Mouse (Mus musculus) forebrain, postnatal 0 days (tissue): ENCODE measurements around the gene Tns4. TPM values are rescaled to one million over a fixed set of nuclear protein-coding genes. Genes with fewer than 3 reads are reported as not detected.
A peak's percentile ranks its signal among the peaks of the same experiment; 100 is the strongest.

ENCODE experiments used
- ATAC-seq: fragments of 200-750 bp; cut with Nextera tagmentation; 2 replicates; pipeline ENCODE4 v1.8.0; 2017; ENCODE audit warnings: mild to moderate bottlenecking, moderate library complexity
- DNase-seq: peaks from one replicate; pipeline ENCODE4 v3.0.0-alpha.2; 2015
- H3K27ac ChIP-seq: fragments of 300-500 bp; sonication (generic); 2 replicates; pipeline ENCODE4 v1.5.1; 2014; ENCODE audit warnings: low read depth, mild to moderate bottlenecking, antibody characterized with exemption, low read length, moderate library complexity, mixed read lengths
- H3K27me3 ChIP-seq: fragments of 300-500 bp; sonication (generic); 2 replicates; pipeline ENCODE4 v1.6.1; 2014; ENCODE audit warnings: mild to moderate bottlenecking, low read length, mixed read lengths; ENCODE audit not compliant: insufficient read depth
- H3K36me3 ChIP-seq: fragments of 300-500 bp; sonication (generic); 2 replicates; pipeline ENCODE4 v1.6.1; 2014; ENCODE audit warnings: mild to moderate bottlenecking, moderate library complexity; ENCODE audit not compliant: insufficient read depth
- H3K4me1 ChIP-seq: fragments of 300-500 bp; sonication (generic); 2 replicates; pipeline ENCODE4 v1.6.1; 2014; ENCODE audit warnings: antibody characterized with exemption; ENCODE audit not compliant: insufficient read depth
- H3K4me2 ChIP-seq: fragments of 300-500 bp; sonication (generic); 2 replicates; pipeline ENCODE4 v1.6.1; 2014; ENCODE audit warnings: low read depth, mild to moderate bottlenecking, moderate library complexity
- H3K4me3 ChIP-seq: fragments of 300-500 bp; sonication (generic); 2 replicates; pipeline ENCODE4 v1.5.1; 2014; ENCODE audit warnings: low read depth, low read length, mixed read lengths
- H3K9ac ChIP-seq: fragments of 300-500 bp; sonication (generic); 2 replicates; pipeline ENCODE4 v1.6.1; 2014; ENCODE audit warnings: mild to moderate bottlenecking
- H3K9me3 ChIP-seq: fragments of 300-500 bp; sonication (generic); 2 replicates; pipeline ENCODE4 v1.6.1; 2016; ENCODE audit warnings: low read length
- CTCF ChIP-seq: sonication (generic); IDR thresholded peaks from 2 replicates; pipeline ENCODE4 v1.5.1; 2016; ENCODE audit warnings: antibody characterized with exemption, control low read depth, low read depth
- WGBS: fragments of 180-500 bp; shearing (Covaris S2); extraction: QIAGEN DNeasy Blood & Tissue Kit; methylation state at CpG from one replicate; pipeline ENCODE4 v1.1.7; 2014; 5-methylcytosine and 5-hydroxymethylcytosine counted together
- polyA plus RNA-seq: library from polyadenylated mRNA; unstranded; fragments of >200 nt; fragmentation: Nextera tagmentation; extraction: Ambion mirVana; gene quantifications from 2 replicates; pipeline ENCODE4 v1.2.1, GENCODE M21; 2015
- total RNA-seq: library from RNA; depleted of rRNA; stranded (reverse); fragments of >200 nt; gene quantifications from 2 replicates; pipeline ENCODE4 v1.2.3, GENCODE M21; 2014

Gene Tns4
- total and polyA plus RNA-seq, 2 experiments from 2014 or later = 0.48 TPM; not detected in 1

GRCm38 (mm10) chr11:99076744-99077319 is 12.3 kb downstream of the Tns4 start:
- 73% methylated on average over 5 of the region's 5 CpGs for WGBS
- no peak for TF ChIP-seq CTCF

GRCm38 (mm10) chr11:99073781-99074180 is 15.3 kb downstream of the Tns4 start:
- H3K27ac ChIP-seq = no peak overlapping the region
- H3K27me3 ChIP-seq = no peaks in the 10 kb centered on the region
- no peak overlapping the region for H3K4me2 ChIP-seq
- H3K9me3 ChIP-seq = no peaks in the 10 kb centered on the region
- H3K4me3 ChIP-seq = no peak overlapping the region
- 56% methylated on average over 5 of the region's 5 CpGs for WGBS
- no peaks in the 10 kb centered on the region for H3K4me1 ChIP-seq
- ATAC-seq (no peak), DNase-seq (no peak)
- TF ChIP-seq CTCF = no peak
- H3K9ac ChIP-seq = no peak overlapping the region
- H3K36me3 ChIP-seq = no peaks in the 10 kb centered on the region

More at GRCm38 (mm10) chr11:99076744-99077319, 12.3 kb downstream of the Tns4 start:
- Histone ChIP-seq H3K9ac (no peak overlapping the region), H3K4me1 (no peaks in the 10 kb centered on the region), H3K4me2 (no peak overlapping the region), H3K27me3 (no peaks in the 10 kb centered on the region), H3K27ac (no peak overlapping the region), H3K9me3 (no peaks in the 10 kb centered on the region), H3K4me3 (no peak overlapping the region), H3K36me3 (no peaks in the 10 kb centered on the region)
- DNase-seq (no peak), ATAC-seq (peak; percentile 18; the same call in 1 of the 2 replicates)

GRCm38 (mm10) chr11:99071866-99072265 is 17.2 kb downstream of the Tns4 start:
- no peak overlapping the region for H3K9ac ChIP-seq
- H3K27ac ChIP-seq = no peak overlapping the region
- no peak overlapping the region for H3K4me2 ChIP-seq
- no peak for ATAC-seq
- no peaks in the 10 kb centered on the region for H3K36me3 ChIP-seq
- no peaks in the 10 kb centered on the region for H3K4me1 ChIP-seq
- H3K27me3 ChIP-seq = no peaks in the 10 kb centered on the region
- no peaks in the 10 kb centered on the region for H3K9me3 ChIP-seq
- DNase-seq = no peak
- H3K4me3 ChIP-seq = no peak overlapping the region
- TF ChIP-seq CTCF = no peak
- 37% methylated on average over 6 of the region's 6 CpGs for WGBS

DNA sequence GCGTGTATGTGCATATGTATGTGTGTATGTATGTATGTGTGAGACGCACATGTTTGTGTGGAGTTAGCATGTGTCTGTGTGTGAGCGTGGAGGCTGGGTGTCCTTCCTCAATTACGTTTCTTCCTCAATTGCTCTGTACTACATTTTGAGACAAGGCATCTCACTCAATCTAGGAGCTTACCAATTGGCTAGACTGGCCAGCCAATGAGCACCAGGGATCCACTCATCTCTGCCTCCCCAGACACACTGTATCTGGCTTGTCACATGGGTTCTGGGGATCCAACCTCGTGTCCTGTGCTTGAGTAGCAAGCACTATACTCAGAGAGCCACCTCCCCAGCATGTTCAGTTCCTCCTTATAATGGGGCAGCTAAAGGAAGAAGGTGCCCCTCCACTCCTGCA is 20.7 kb downstream of the Tns4 start:
- Histone ChIP-seq H3K27ac (no peak overlapping the region), H3K9ac (no peak overlapping the region), H3K4me2 (no peak overlapping the region), H3K4me1 (0 out of 2 replicates have a peak, but pooled peaks cover 3% of the 10 kb centered on the region), H3K4me3 (no peak overlapping the region), H3K9me3 (no peaks in the 10 kb centered on the region), H3K27me3 (no peaks in the 10 kb centered on the region), H3K36me3 (no peaks in the 10 kb centered on the region)
- TF ChIP-seq CTCF = no peak
- ATAC-seq = no peak
- 80% methylated on average over 5 of the region's 5 CpGs for WGBS
- DNase-seq = no peak

DNA sequence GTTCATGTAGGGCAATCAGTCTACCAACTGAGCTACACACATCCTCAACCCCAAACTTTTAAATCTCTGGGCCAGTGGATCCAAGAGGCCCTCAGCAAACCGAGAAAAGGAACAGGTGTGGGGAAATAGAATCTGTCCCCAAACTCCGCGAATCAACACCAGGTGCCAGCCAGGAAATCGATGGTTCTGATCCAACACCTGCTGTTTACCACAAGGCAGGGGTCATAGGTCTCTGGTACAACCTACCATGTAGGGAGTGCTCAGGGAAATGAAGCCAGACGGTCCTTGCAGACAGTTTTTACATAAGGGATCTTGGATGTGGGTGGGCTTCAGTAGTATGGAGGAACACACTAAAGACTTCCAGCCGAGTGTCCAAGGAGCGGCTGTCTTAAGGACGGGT is 21.5 kb downstream of the Tns4 start:
- H3K9ac ChIP-seq = no peak overlapping the region
- no peaks in the 10 kb centered on the region for H3K27me3 ChIP-seq
- no peaks in the 10 kb centered on the region for H3K36me3 ChIP-seq
- WGBS = 89% methylated on average over 8 of the region's 8 CpGs
- no peak for TF ChIP-seq CTCF
- no peak for ATAC-seq
- no peak overlapping the region for H3K4me3 ChIP-seq
- DNase-seq = no peak
- H3K9me3 ChIP-seq = no peaks in the 10 kb centered on the region
- 0 out of 2 replicates have a peak, but pooled peaks cover 3% of the 10 kb centered on the region for H3K4me1 ChIP-seq
- no peak overlapping the region for H3K4me2 ChIP-seq
- no peak overlapping the region for H3K27ac ChIP-seq

DNA sequence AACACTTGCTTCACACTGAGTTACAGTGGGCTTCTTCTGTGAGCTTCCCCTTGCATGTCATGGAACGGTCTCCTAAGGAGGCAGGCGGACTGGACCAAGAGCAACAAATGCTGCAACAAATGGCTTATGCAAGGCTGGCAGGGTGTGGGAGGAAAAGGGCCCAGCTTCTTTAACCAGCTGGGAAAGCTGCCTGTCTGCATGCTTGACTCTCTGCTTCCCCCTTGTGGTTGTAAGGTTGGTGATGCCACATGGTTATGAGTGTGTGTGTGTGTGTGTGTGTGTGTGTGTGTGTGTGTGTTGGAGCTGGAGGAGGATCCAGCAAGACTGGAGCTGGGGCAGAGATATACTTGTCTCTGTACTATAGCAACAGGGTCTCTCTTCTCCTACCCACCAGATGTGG is 23.1 kb downstream of the Tns4 start:
- 0 out of 2 replicates have a peak, but pooled peaks cover 3% of the 10 kb centered on the region for H3K4me1 ChIP-seq
- H3K27ac ChIP-seq = no peak overlapping the region
- DNase-seq = peak; percentile 83
- H3K9me3 ChIP-seq = no peaks in the 10 kb centered on the region
- peak; percentile 60 for ATAC-seq
- no peaks in the 10 kb centered on the region for H3K27me3 ChIP-seq
- WGBS = 11% methylated on average over 2 of the region's 2 CpGs
- no peaks in the 10 kb centered on the region for H3K36me3 ChIP-seq
- H3K9ac ChIP-seq = no peak overlapping the region
- H3K4me2 ChIP-seq = no peak overlapping the region
- peak; percentile 97 for TF ChIP-seq CTCF
- no peak overlapping the region for H3K4me3 ChIP-seq

GRCm38 (mm10) chr11:99065353-99065752 is 23.8 kb downstream of the Tns4 start:
- WGBS = 82% methylated on average over 3 of the region's 3 CpGs
- DNase-seq (no peak), ATAC-seq (no peak)
- no peak overlapping the region for H3K27ac ChIP-seq
- no peak overlapping the region for H3K9ac ChIP-seq
- H3K4me3 ChIP-seq = no peak overlapping the region
- no peaks in the 10 kb centered on the region for H3K9me3 ChIP-seq
- H3K27me3 ChIP-seq = no peaks in the 10 kb centered on the region
- no peak overlapping the region for H3K4me2 ChIP-seq
- TF ChIP-seq CTCF = no peak
- 0 out of 2 replicates have a peak, but pooled peaks cover 3% of the 10 kb centered on the region for H3K4me1 ChIP-seq
- H3K36me3 ChIP-seq = no peaks in the 10 kb centered on the region
